Mouse (Mus musculus) cortical plate, adult 2 months (tissue): ENCODE measurements around the gene Glod5. TPM values are rescaled to one million over a fixed set of nuclear protein-coding genes. Genes with fewer than 3 reads are reported as not detected.

Experiments
- H3K27ac ChIP-seq: fragments of 200-500 bp; 2 replicates; pipeline ENCODE4 v1.5.1; 2012; ENCODE audit warnings: low read length, control low read depth, inconsistent platforms; ENCODE audit not compliant: insufficient read depth
- H3K4me1 ChIP-seq: fragments of 200-500 bp; 2 replicates; pipeline ENCODE4 v1.6.1; 2011; ENCODE audit warnings: low read length; ENCODE audit not compliant: control insufficient read depth, insufficient read depth
- H3K4me3 ChIP-seq: fragments of 200-500 bp; 2 replicates; pipeline ENCODE4 v1.5.1; 2011; ENCODE audit warnings: mild to moderate bottlenecking, low read length, control low read depth; ENCODE audit not compliant: insufficient read depth
- CTCF ChIP-seq: fragments of 200-500 bp; IDR thresholded peaks from 2 replicates; pipeline ENCODE4 v1.5.1; 2011; ENCODE audit warnings: mild to moderate bottlenecking, control low read depth, low read length; ENCODE audit not compliant: insufficient read depth; ENCODE audit errors: extremely low read depth
- POLR2A ChIP-seq: fragments of 200-500 bp; IDR thresholded peaks from 2 replicates; pipeline ENCODE4 v1.6.1; 2011; ENCODE audit warnings: mild to moderate bottlenecking, low read length, control low read depth; ENCODE audit not compliant: insufficient read depth; ENCODE audit errors: extremely low read depth
- polyA plus RNA-seq: library from polyadenylated mRNA; depleted of rRNA; stranded (reverse); fragments of >200 nt; gene quantifications from 2 replicates; pipeline ENCODE4 v1.2.3, GENCODE M21; 2012; rRNA removed

The Glod5 gene
- polyA plus RNA-seq, 1 experiment, result 0.65 TPM

DNA sequence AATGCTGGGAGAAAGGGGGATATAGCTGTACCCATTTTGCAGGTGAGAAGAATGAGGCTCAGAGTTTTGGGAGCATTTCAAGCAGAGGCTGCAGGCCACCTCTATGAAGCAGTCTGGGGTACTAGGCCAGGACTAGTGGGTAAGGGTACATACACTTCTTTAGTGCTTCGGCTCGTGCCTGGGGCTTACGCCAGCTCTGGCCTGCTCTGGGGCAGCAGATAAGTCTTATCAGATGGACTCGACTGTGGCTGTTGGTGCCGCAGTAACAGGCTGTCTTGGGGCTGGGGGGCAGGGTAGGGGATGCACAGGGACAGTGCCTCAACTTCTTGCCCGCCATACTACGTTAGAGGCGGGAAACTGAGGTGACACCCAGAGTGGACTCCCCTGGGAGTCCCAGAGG is 50.1 kb downstream of the Glod5 start:
- TF ChIP-seq POLR2A, result no peak
- no peak for TF ChIP-seq CTCF
- Histone ChIP-seq H3K27ac (no peak overlapping the region), H3K4me3 (no peak overlapping the region), H3K4me1 (no peaks in the 10 kb centered on the region)

DNA sequence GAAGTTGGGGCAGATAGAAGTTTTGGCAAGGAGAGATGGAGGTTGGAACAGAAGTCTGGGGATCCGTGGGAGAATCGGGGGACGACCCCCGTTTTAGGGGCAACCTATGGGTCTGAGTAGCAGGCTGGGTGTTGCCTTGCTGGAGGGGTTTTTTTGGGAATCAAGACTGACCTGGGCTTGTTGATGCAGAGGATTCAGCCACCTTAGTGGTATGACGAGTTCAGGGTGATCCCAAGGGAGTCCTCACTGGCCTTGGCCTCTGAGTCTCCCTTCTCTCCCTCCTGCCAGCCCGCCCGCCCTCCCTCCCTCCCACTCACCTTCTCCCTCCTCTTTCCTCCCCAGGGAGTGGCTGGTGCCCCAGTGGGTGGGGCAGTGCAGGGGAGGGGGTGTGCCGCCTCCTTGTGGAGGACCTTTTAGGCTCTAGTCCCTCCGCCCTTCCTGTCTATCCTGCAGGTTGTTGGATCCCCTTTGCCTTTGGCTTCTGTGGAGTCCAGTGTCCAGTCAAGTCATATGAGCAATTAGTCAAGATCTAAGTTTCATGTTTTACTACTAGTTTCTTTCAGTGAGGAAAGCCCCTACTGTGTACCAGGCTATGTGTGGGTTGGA is 50.6 kb downstream of the Glod5 start:
- no peak overlapping the region for H3K27ac ChIP-seq
- TF ChIP-seq POLR2A (no peak), CTCF (no peak)
- H3K4me3 ChIP-seq, result no peak overlapping the region

DNA sequence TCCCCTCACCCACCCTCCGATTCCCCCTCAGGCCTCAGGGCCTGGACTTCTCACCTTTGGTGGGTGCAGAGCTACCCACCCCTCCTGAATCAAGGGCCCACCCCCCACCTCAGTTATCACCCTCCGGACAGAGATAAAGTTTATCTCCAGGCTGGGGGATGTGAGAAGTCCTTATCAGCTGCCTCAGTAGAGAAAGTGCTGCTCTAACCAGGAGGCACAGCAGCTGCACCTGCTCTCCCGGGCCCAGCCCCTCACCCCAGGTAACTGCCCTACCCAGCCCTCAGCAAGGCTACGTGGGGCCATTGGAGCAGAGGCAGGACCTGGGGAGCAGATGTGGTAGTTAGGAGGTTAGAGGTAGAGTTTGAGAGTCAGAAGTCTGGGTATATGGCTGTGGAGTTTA is 52.1 kb downstream of the Glod5 start:
- TF ChIP-seq POLR2A, result no peak
- no peak for TF ChIP-seq CTCF
- H3K27ac ChIP-seq, result no peak overlapping the region
- H3K4me1 ChIP-seq, result no peaks in the 10 kb centered on the region
- H3K4me3 ChIP-seq, result no peak overlapping the region

More for the DNA sequence above, 50.6 kb downstream of the Glod5 start:
- no peaks in the 10 kb centered on the region for H3K4me1 ChIP-seq

DNA sequence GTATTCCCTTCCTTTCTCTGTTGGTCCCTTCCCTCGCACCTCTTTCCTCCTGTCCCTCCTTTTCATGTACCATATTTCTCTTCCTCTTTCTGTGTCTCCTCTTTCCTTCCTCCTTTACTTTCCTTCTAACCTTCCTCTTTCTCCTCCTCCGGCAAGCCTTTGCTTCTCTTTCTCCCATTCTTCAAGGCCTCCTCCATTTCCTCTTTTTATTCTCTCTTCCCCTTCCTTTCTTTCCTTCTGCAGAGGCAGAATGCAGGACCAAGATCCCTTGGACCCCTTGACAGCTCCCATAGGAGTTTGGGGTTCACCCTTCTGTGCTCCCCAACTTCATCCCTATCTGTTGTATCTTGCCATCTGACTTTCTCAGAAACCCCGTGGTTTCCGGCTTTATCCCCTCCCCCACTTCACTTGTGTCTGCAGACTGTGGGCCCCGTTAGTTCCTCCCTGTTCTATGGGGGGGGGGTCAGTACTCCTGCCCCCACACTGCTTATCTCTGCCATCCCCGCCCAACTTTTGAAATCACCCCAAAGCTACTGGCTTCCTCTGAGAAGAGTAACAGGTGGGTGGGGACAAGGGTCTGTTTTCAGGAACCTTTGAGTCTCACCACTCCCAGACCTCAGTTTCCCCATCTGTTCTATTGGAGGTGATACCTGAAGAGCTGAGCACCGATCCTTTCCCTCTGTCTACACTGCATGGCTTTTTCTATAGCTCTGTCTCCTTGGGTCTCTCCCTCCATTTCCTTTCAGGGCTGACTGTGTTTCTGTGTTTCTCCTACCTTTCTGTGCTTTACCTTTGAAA is 54.3 kb downstream of the Glod5 start:
- H3K27ac ChIP-seq, result no peak overlapping the region
- no peak for TF ChIP-seq POLR2A
- no peak for TF ChIP-seq CTCF
- H3K4me1 ChIP-seq, result no peaks in the 10 kb centered on the region
- no peak overlapping the region for H3K4me3 ChIP-seq

DNA sequence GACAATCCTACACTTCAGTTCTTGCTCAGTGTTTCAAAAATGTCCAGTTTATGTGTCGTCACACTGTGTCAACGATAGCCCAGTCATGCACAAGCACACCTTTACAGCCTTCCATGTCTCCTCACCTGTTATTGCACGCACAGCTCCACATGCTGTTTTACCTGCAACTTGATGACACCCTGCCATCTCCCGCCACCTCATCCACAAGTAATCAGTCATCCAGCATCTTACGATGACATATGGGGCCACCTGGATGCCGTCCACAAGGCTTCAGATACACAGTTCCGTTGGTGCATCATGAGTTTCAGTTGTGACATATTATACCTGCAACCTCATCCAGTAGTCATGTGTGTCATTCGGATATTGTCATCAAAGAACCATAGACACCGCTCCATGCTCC is 59.4 kb downstream of the Glod5 start:
- no peak for TF ChIP-seq POLR2A
- no peak for TF ChIP-seq CTCF
- Histone ChIP-seq H3K4me1 (no peaks in the 10 kb centered on the region), H3K4me3 (no peak overlapping the region), H3K27ac (no peak overlapping the region)

Other genes with a start within 250 kb of the Glod5 start
- 106 and 115 TPM in 2 replicates for gene Gripap1, start 228.7 kb downstream of the Glod5 start, polyA plus RNA-seq
- gene Kcnd1, start 196.2 kb downstream of the Glod5 start, polyA plus RNA-seq, result 7.6 and 7.9 TPM in 2 replicates
- gene Otud5, start 177.1 kb downstream of the Glod5 start, polyA plus RNA-seq, result 46.4 and 49.1 TPM in 2 replicates
- gene Pim2, start 140.2 kb downstream of the Glod5 start, polyA plus RNA-seq, result 52.5 and 53.8 TPM in 2 replicates
- 50.2 and 52.7 TPM in 2 replicates for gene Slc35a2, start 134.5 kb downstream of the Glod5 start, polyA plus RNA-seq
- 137 and 157 TPM in 2 replicates for gene Pqbp1, start 119.2 kb downstream of the Glod5 start, polyA plus RNA-seq
- gene Timm17b, start 119.1 kb downstream of the Glod5 start, polyA plus RNA-seq, result 18.5 and 20.1 TPM in 2 replicates
- not detected in 2 replicates for gene Gm10491, start 110.7 kb downstream of the Glod5 start, polyA plus RNA-seq
- not detected in 2 replicates for gene Gm10490, start 109.0 kb downstream of the Glod5 start, polyA plus RNA-seq
- 580 and 602 TPM in 2 replicates for gene Pcsk1n, start 98.7 kb downstream of the Glod5 start, polyA plus RNA-seq
- gene Eras, start 89.9 kb downstream of the Glod5 start, polyA plus RNA-seq, result not detected in 2 replicates
- 70.7 and 78.0 TPM in 2 replicates for gene Hdac6, start 70.6 kb downstream of the Glod5 start, polyA plus RNA-seq
- not detected in 2 replicates for gene Gata1, start 40.4 kb downstream of the Glod5 start, polyA plus RNA-seq
- gene Suv39h1, start 56.3 kb upstream of the Glod5 start, polyA plus RNA-seq, result 25.5 and 26.1 TPM in 2 replicates
- 1.7 and 1.9 TPM in 2 replicates for gene Was, start 72.0 kb upstream of the Glod5 start, polyA plus RNA-seq
- 203 and 219 TPM in 2 replicates for gene Wdr13, start 114.4 kb upstream of the Glod5 start, polyA plus RNA-seq
- gene Rbm3, start 127.4 kb upstream of the Glod5 start, polyA plus RNA-seq, result 193 and 207 TPM in 2 replicates
- 19.8 and 19.9 TPM in 2 replicates for gene Tbc1d25, start 157.7 kb upstream of the Glod5 start, polyA plus RNA-seq
- gene Ebp, start 175.0 kb upstream of the Glod5 start, polyA plus RNA-seq, result 26.0 and 30.8 TPM in 2 replicates
- 129 and 134 TPM in 2 replicates for gene Porcn, start 188.0 kb upstream of the Glod5 start, polyA plus RNA-seq
- 32.0 and 34.2 TPM in 2 replicates for gene Ftsj1, start 233.9 kb upstream of the Glod5 start, polyA plus RNA-seq